22 mouse cellular contexts compared by ENCODE assay signal in genomic region chr1:87263257-87263656, GRCm38 (mm10). TPM values are rescaled to one million over a fixed set of nuclear protein-coding genes. Genes with fewer than 3 reads are reported as not detected.
A peak's percentile ranks its signal among the peaks of the same experiment; 100 is the strongest.
DNase-seq lines count a peak whose midpoint lies in the region; ATAC-seq and TF ChIP-seq lines count a peak whose summit lies in the region.
"Had no signal": no experiment of that assay in that cellular context is flagged by ENCODE, and none has a peak within 500 bp of the region (broad histone marks: within the 10 kb centered on the region; RNA-seq: fewer than 3 reads in every experiment).

No protein-coding gene starts in this region.

- 0 out of 2 replicates have a peak overlapping the region, but pooled peaks have one; percentile 7 for H3K4me2 ChIP-seq in hindbrain, embryonic 14.5 days (replicated peaks)
- H3K4me2 ChIP-seq in hindbrain, embryonic 12.5 days (replicated peaks) = no peak overlapping the region
- H3K4me2 ChIP-seq in embryonic facial prominence, embryonic 13.5 days = no peak overlapping the region
- peak overlapping the region; percentile 99; the same call in 1 of the 2 replicates for H3K4me2 ChIP-seq in forebrain, embryonic 16.5 days (ENCODE audit: low read length)

- peaks cover 63% of the 10 kb centered on the region for H3K27me3 ChIP-seq in hindbrain, embryonic 14.5 days (ENCODE audit: control insufficient read depth, insufficient read depth, low read length)
- peaks cover 92% of the 10 kb centered on the region for H3K27me3 ChIP-seq in hindbrain, embryonic 12.5 days
- H3K27me3 ChIP-seq in E14TG2a.4 (ENCODE audit: insufficient read depth, low read length) = peaks cover 80% of the 10 kb centered on the region
- H3K27me3 ChIP-seq in embryonic facial prominence, embryonic 13.5 days = peaks cover 94% of the 10 kb centered on the region
- H3K27me3 ChIP-seq in forebrain, embryonic 16.5 days (replicated peaks; ENCODE audit: control insufficient read depth, insufficient read depth, low read length) = peaks cover 32% of the 10 kb centered on the region

- no peak overlapping the region for H3K4me3 ChIP-seq in hindbrain, embryonic 14.5 days (replicated peaks; ENCODE audit: low read length)
- no peak overlapping the region for H3K4me3 ChIP-seq in hindbrain, embryonic 12.5 days
- H3K4me3 ChIP-seq in E14TG2a.4 (replicated peaks; ENCODE audit: low read length) = peak overlapping the region; percentile 83
- 0 out of 2 replicates have a peak overlapping the region, but pooled peaks have one; percentile 54 for H3K4me3 ChIP-seq in embryonic facial prominence, embryonic 13.5 days
- H3K4me3 ChIP-seq in forebrain, embryonic 16.5 days (replicated peaks; ENCODE audit: low read length) = no peak overlapping the region

- no peak for ATAC-seq in hindbrain, embryonic 14.5 days (ENCODE audit: low FRiP score)
- no peak for ATAC-seq in hindbrain, embryonic 12.5 days (ENCODE audit: low FRiP score)
- no peak for ATAC-seq in embryonic facial prominence, embryonic 13.5 days (ENCODE audit: insufficient number of reproducible peaks, insufficient read depth, low FRiP score, low TSS enrichment, low read depth)
- no peak for ATAC-seq in forebrain, embryonic 16.5 days

- H3K9ac ChIP-seq in hindbrain, embryonic 14.5 days = no peak overlapping the region
- H3K9ac ChIP-seq in hindbrain, embryonic 12.5 days = no peak overlapping the region
- H3K9ac ChIP-seq in embryonic facial prominence, embryonic 13.5 days = no peak overlapping the region
- no peak overlapping the region for H3K9ac ChIP-seq in forebrain, embryonic 16.5 days (replicated peaks; ENCODE audit: low read depth, low read length)
- H3K9ac ChIP-seq: stomach, embryonic 15.5 days had no signal

- peaks cover 22% of the 10 kb centered on the region for H3K4me1 ChIP-seq in hindbrain, embryonic 14.5 days (replicated peaks; ENCODE audit: control insufficient read depth, insufficient read depth, low read length)
- peaks cover 25% of the 10 kb centered on the region for H3K4me1 ChIP-seq in hindbrain, embryonic 12.5 days
- H3K4me1 ChIP-seq in E14TG2a.4 (replicated peaks; ENCODE audit: low read depth, low read length) = peaks cover 63% of the 10 kb centered on the region
- peaks cover 21% of the 10 kb centered on the region for H3K4me1 ChIP-seq in embryonic facial prominence, embryonic 13.5 days
- H3K4me1 ChIP-seq in forebrain, embryonic 16.5 days (replicated peaks; ENCODE audit: control insufficient read depth, insufficient read depth, low read length) = peaks cover 22% of the 10 kb centered on the region

- H3K9me3 ChIP-seq in hindbrain, embryonic 14.5 days (ENCODE audit: control insufficient read depth, low read length) = no peaks in the 10 kb centered on the region
- no peaks in the 10 kb centered on the region for H3K9me3 ChIP-seq in hindbrain, embryonic 12.5 days (replicated peaks)
- no peaks in the 10 kb centered on the region for H3K9me3 ChIP-seq in E14TG2a.4 (ENCODE audit: low read length)
- H3K9me3 ChIP-seq in embryonic facial prominence, embryonic 13.5 days = no peaks in the 10 kb centered on the region
- H3K9me3 ChIP-seq in forebrain, embryonic 16.5 days (ENCODE audit: control insufficient read depth, low read length) = no peaks in the 10 kb centered on the region
- H3K9me3 ChIP-seq: G1E; heart, embryonic 13.5 days; stomach, embryonic 15.5 days had no signal

- 2% methylated on average over 9 of the region's 9 CpGs for WGBS in hindbrain, embryonic 14.5 days
- 4% methylated on average over 9 of the region's 9 CpGs for WGBS in hindbrain, embryonic 12.5 days
- WGBS in embryonic facial prominence, embryonic 13.5 days = 3% methylated on average over 9 of the region's 9 CpGs
- 2% methylated on average over 9 of the region's 9 CpGs for WGBS in forebrain, embryonic 16.5 days

- no peak for DNase-seq in hindbrain, embryonic 14.5 days (ENCODE audit: low spot score)
- DNase-seq in left cerebral cortex, adult 11 months (ENCODE audit: low spot score) = no peak
- DNase-seq in adrenal gland, adult 8-10 months = no peak
- DNase-seq in lung, postnatal 36 days = no peak
- DNase-seq: adrenal gland, postnatal 25 days; cerebellum, postnatal 14 days; kidney, adult 8-10 months; kidney, postnatal 4 days; lung, adult 2 months; spleen, adult 18-20 months; thymus, postnatal 25 days had no signal

- H3K27ac ChIP-seq in hindbrain, embryonic 14.5 days = no peak overlapping the region
- H3K27ac ChIP-seq in hindbrain, embryonic 12.5 days = no peak overlapping the region
- H3K27ac ChIP-seq in embryonic facial prominence, embryonic 13.5 days = no peak overlapping the region
- no peak overlapping the region for H3K27ac ChIP-seq in forebrain, embryonic 16.5 days (ENCODE audit: low read length)
- H3K27ac ChIP-seq: heart, embryonic 13.5 days; macrophage; stomach, embryonic 15.5 days had no signal

- TF ChIP-seq CTCF in E14TG2a.4 (conservative IDR thresholded peaks at IDR 0.05; ENCODE audit: low read length) = no peak

- H3K36me3 ChIP-seq in hindbrain, embryonic 14.5 days (replicated peaks; ENCODE audit: control insufficient read depth, insufficient read depth) = no peaks in the 10 kb centered on the region
- H3K36me3 ChIP-seq in hindbrain, embryonic 12.5 days = no peaks in the 10 kb centered on the region
- H3K36me3 ChIP-seq in E14TG2a.4 (ENCODE audit: insufficient read depth, low read length) = no peaks in the 10 kb centered on the region
- no peaks in the 10 kb centered on the region for H3K36me3 ChIP-seq in embryonic facial prominence, embryonic 13.5 days
- H3K36me3 ChIP-seq in forebrain, embryonic 16.5 days (ENCODE audit: control insufficient read depth, insufficient read depth) = no peaks in the 10 kb centered on the region
- H3K36me3 ChIP-seq: G1E; heart, embryonic 13.5 days; stomach, embryonic 15.5 days had no signal

RNA-seq across cellular contexts. Expression of gene Efhd1, which starts 0.9 kb away (rescaled TPM):
- polyA plus RNA-seq in hindbrain, embryonic 14.5 days (2014; fragmentation: Nextera tagmentation; extraction: Ambion mirVana) = 1.6 and 1.7 TPM in 2 replicates
- 0.40 TPM in 2 replicates for polyA plus RNA-seq in hindbrain, embryonic 12.5 days (2016; fragmentation: Nextera tagmentation; extraction: Ambion mirVana)
- 0.86 and 1.2 TPM in 2 replicates for polyA plus RNA-seq in embryonic facial prominence, embryonic 13.5 days (2015; fragmentation: Nextera tagmentation; extraction: Ambion mirVana)
- 0.66 and 1.4 TPM in 2 replicates for polyA plus RNA-seq in forebrain, embryonic 16.5 days (2015; fragmentation: Nextera tagmentation; extraction: Ambion mirVana)
- total RNA-seq in adrenal gland, adult 8-10 months (2022) = 100 to 1,000 TPM; 293 to 561 (median 377) TPM
- total RNA-seq: liver, adult 2 months had no signal
- polyA plus RNA-seq: G1E had no signal

RNA-seq across cellular contexts. Expression of gene Eif4e2, which starts 49.5 kb away (rescaled TPM):
- polyA plus RNA-seq in hindbrain, embryonic 14.5 days (2014; fragmentation: Nextera tagmentation; extraction: Ambion mirVana) = 66.8 and 74.7 TPM in 2 replicates
- 148 and 150 TPM in 2 replicates for polyA plus RNA-seq in hindbrain, embryonic 12.5 days (2016; fragmentation: Nextera tagmentation; extraction: Ambion mirVana)
- 167 and 170 TPM in 2 replicates for polyA plus RNA-seq in embryonic facial prominence, embryonic 13.5 days (2015; fragmentation: Nextera tagmentation; extraction: Ambion mirVana)
- 88.1 and 93.6 TPM in 2 replicates for polyA plus RNA-seq in forebrain, embryonic 16.5 days (2015; fragmentation: Nextera tagmentation; extraction: Ambion mirVana)
- 10 to 100 TPM; 69.8 to 78.4 (median 73.4) TPM for total RNA-seq in adrenal gland, adult 8-10 months (2022)

RNA-seq across cellular contexts. Expression of gene Chrng, which starts 58.8 kb away (rescaled TPM):
- not detected in 2 replicates for polyA plus RNA-seq in hindbrain, embryonic 14.5 days (2014; fragmentation: Nextera tagmentation; extraction: Ambion mirVana)
- polyA plus RNA-seq in hindbrain, embryonic 12.5 days (2016; fragmentation: Nextera tagmentation; extraction: Ambion mirVana) = 0.90 and 3.0 TPM in 2 replicates
- polyA plus RNA-seq in embryonic facial prominence, embryonic 13.5 days (2015; fragmentation: Nextera tagmentation; extraction: Ambion mirVana) = 2.9 and 3.0 TPM in 2 replicates
- polyA plus RNA-seq in forebrain, embryonic 16.5 days (2015; fragmentation: Nextera tagmentation; extraction: Ambion mirVana) = not detected in 2 replicates
- total RNA-seq in adrenal gland, adult 8-10 months (2022) = not detected
- total RNA-seq: adrenal gland, postnatal 25 days; layer of hippocampus, postnatal 25 days; left cerebral cortex, postnatal 36 days; liver, adult 2 months had no signal
- polyA plus RNA-seq: G1E; liver, adult 2 months had no signal

Comparison
In these comparisons a context has a peak if more than half of its experiments do, and no peak if none do; other contexts are left out.
1. H3K4me2 ChIP-seq: peak in hindbrain, embryonic 14.5 days (single experiment) and forebrain, embryonic 16.5 days (single experiment); none in hindbrain, embryonic 12.5 days (single experiment) and embryonic facial prominence, embryonic 13.5 days (single experiment).
2. H3K4me3 ChIP-seq: peak in E14TG2a.4 (single experiment) and embryonic facial prominence, embryonic 13.5 days (single experiment); none in hindbrain, embryonic 14.5 days (single experiment), hindbrain, embryonic 12.5 days (single experiment) and forebrain, embryonic 16.5 days (single experiment).